Mouse (Mus musculus) hindbrain, embryonic 15.5 days (tissue): ENCODE data around the gene Lyzl4. TPM values are rescaled to one million over a fixed set of nuclear protein-coding genes. Genes with fewer than 3 reads are reported as not detected.

Experiments used
- ATAC-seq: fragments of 200-750 bp; cut with Nextera tagmentation; 2 replicates; pipeline ENCODE4 v1.8.0; 2017; ENCODE audit warnings: low read depth, moderate number of reproducible peaks, moderate TSS enrichment; ENCODE audit not compliant: low FRiP score
- H3K27ac ChIP-seq: fragments of 300-500 bp; sonication (generic); replicated peaks from 2 replicates; pipeline ENCODE4 v1.5.1; 2015; ENCODE audit warnings: mild to moderate bottlenecking, inconsistent platforms
- H3K27me3 ChIP-seq: fragments of 300-500 bp; sonication (generic); 2 replicates; pipeline ENCODE4 v1.6.1; 2015; ENCODE audit warnings: control low read depth, inconsistent platforms
- H3K36me3 ChIP-seq: fragments of 300-500 bp; sonication (generic); 2 replicates; pipeline ENCODE4 v1.6.1; 2015; ENCODE audit warnings: control low read depth, inconsistent platforms
- H3K4me1 ChIP-seq: fragments of 300-500 bp; sonication (generic); replicated peaks from 2 replicates; pipeline ENCODE4 v1.6.1; 2015; ENCODE audit warnings: control low read depth, inconsistent platforms
- H3K4me2 ChIP-seq: fragments of 300-500 bp; sonication (generic); 2 replicates; pipeline ENCODE4 v1.6.1; 2015; ENCODE audit warnings: moderate library complexity, mild to moderate bottlenecking, inconsistent platforms
- H3K4me3 ChIP-seq: fragments of 300-500 bp; sonication (generic); 2 replicates; pipeline ENCODE4 v1.5.1; 2015; ENCODE audit warnings: mild to moderate bottlenecking, inconsistent platforms
- H3K9ac ChIP-seq: fragments of 300-500 bp; sonication (generic); 2 replicates; pipeline ENCODE4 v1.6.1; 2015; ENCODE audit warnings: inconsistent platforms
- H3K9me3 ChIP-seq: fragments of 300-500 bp; sonication (generic); 2 replicates; pipeline ENCODE4 v1.6.1; 2016; ENCODE audit warnings: control low read depth, inconsistent platforms
- WGBS: fragments of 180-500 bp; shearing (Covaris S2); methylation state at CpG from one replicate; pipeline ENCODE4 v1.1.7; 2015; 5-methylcytosine and 5-hydroxymethylcytosine counted together
- polyA plus RNA-seq: library from polyadenylated mRNA; unstranded; fragments of >200 nt; fragmentation: Nextera tagmentation; extraction: Ambion mirVana; gene quantifications from 2 replicates; pipeline ENCODE4 v1.2.1, GENCODE M21; 2015

The Lyzl4 gene
- polyA plus RNA-seq, 1 experiment from 2014 or later, result 0.26 TPM

DNA sequence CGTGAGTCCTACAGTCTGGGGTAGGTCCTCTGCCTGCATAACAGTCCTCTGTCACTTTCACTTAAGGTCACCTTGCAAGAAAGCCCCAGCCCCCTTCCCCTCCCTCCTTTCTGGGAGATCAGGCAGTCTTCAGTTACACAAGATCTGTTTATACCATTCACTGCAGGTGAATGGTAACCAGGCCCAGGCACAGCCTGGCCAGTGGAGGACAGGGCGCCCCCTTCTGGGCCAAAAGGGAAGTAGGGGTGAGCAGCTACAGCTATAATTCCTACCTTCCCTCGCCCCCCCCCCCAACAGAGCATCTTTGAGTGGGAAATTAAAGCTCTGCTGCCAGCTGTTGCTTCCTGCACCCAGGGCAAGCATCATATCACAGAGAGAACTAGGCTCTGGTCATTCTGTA lies 25.4 kb downstream of the Lyzl4 start:
- no peak overlapping the region for H3K27ac ChIP-seq

DNA sequence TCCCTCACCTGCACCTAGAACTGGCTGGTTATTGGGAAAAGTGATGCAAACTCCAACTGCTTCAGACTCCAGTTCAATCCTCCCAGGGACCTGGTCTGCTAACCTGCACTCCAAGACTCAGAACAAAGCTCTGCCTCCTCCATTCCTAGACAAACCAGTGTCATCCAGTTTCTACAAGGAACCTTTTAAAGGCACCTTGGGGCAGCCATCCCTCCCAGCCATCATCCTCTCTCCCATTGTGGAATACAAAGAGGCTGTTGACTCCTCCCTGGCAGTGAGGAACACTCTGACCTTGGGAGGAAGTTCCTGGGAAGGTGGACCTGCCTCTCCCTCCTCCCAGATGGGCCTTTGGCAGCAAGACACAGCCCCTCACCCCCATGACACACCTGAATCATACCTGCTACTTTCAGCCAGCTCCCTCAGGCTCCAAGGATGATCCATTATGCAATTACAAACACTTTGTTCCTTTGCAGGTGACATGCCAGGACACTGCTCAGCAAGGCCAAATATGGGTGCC lies 27.6 kb downstream of the Lyzl4 start:
- Histone ChIP-seq H3K4me3 (no peak overlapping the region), H3K4me2 (no peak overlapping the region), H3K9ac (no peak overlapping the region), H3K4me1 (no peaks in the 10 kb centered on the region), H3K27me3 (no peaks in the 10 kb centered on the region), H3K9me3 (no peaks in the 10 kb centered on the region), H3K27ac (no peak overlapping the region), H3K36me3 (no peaks in the 10 kb centered on the region)
- ATAC-seq, result no peak

More for the DNA sequence above, 25.4 kb downstream of the Lyzl4 start:
- no peak for ATAC-seq
- Histone ChIP-seq H3K36me3 (no peaks in the 10 kb centered on the region), H3K27me3 (no peaks in the 10 kb centered on the region), H3K4me2 (no peak overlapping the region), H3K9ac (no peak overlapping the region), H3K4me3 (no peak overlapping the region), H3K4me1 (no peaks in the 10 kb centered on the region), H3K9me3 (no peaks in the 10 kb centered on the region)
- 100% methylated on average over 1 of the region's 3 CpGs for WGBS

DNA sequence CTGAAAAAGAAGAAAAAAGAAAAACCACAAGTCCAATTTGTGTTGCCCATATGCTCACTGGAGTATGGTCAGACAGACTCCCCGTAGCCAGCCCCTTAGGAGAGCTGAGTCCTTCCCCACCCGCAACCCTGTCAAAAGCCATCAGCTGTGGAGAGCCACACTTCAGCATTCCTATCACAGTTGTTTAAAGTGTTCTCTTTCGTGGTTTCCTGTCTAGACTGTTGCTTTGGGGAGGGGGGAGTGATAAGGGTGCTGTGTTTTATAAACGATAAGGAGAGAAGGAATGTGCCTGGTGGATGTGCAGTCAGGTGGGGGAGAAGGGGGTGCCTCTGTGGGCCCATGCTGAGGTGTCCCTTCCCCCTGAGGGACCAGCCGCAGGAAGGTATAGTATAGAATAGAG lies 28.7 kb downstream of the Lyzl4 start:
- Histone ChIP-seq H3K4me2 (no peak overlapping the region), H3K4me1 (no peaks in the 10 kb centered on the region), H3K9ac (no peak overlapping the region), H3K9me3 (no peaks in the 10 kb centered on the region), H3K27me3 (no peaks in the 10 kb centered on the region), H3K27ac (no peak overlapping the region), H3K4me3 (no peak overlapping the region), H3K36me3 (no peaks in the 10 kb centered on the region)
- no peak for ATAC-seq
- WGBS, result 68% methylated on average over 5 of the region's 5 CpGs

DNA sequence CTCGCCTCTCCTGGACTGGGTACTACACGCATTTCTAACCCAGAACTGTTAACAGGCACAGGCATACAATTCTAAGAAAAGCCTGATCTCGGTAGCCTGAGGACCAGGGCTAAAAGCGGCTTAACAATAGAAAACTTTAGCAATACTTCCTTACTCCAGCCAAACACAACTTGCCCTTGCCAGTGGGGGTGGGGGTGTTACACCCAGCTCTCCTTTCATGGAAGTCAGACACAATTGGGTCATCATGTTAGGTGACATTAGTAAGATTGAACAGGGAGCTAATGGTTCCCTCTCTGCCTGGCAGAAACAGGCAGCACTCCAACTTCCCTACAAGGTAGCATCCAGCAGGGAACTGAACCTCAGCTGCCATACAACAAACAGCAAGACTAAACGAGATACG lies 32.5 kb downstream of the Lyzl4 start:
- Histone ChIP-seq H3K9ac (no peak overlapping the region), H3K4me1 (no peaks in the 10 kb centered on the region; the same call in 1 of the 2 replicates), H3K27ac (no peak overlapping the region), H3K27me3 (no peaks in the 10 kb centered on the region), H3K9me3 (no peaks in the 10 kb centered on the region), H3K36me3 (no peaks in the 10 kb centered on the region), H3K4me3 (no peak overlapping the region), H3K4me2 (no peak overlapping the region)
- WGBS, result 75% methylated on average over 6 of the region's 6 CpGs
- ATAC-seq, result no peak

DNA sequence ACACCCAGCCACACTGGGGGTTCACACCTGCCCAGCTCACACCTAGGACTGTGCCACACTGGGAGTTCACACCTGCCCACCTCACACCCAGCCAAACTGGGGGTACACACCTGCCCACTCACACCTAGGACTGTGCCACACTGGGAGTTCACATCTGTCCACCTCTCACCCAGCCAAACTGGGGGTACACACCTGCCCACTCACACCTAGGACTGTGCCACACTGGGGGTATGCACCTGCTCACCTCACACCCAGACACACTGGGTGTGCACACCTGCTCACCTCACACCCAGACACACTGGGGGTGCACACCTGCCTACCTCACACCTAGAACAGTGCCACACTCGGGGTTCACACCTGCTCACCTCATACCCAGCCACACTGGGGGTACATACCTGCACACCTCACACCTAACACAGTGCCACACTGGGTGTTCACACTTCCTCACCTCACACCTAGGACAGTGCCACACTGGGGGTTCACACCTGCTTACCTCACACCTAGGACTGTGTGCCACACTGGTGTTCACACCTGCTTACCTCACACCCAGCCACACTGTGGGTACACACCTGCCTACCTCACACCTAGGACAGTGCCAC lies 35.3 kb downstream of the Lyzl4 start:
- no peak overlapping the region for H3K27ac ChIP-seq
- peak; percentile 56 for ATAC-seq
- H3K4me2 ChIP-seq, result no peak overlapping the region
- 17% methylated on average over 1 of the region's 1 CpGs for WGBS
- H3K9me3 ChIP-seq, result no peaks in the 10 kb centered on the region
- no peak overlapping the region for H3K9ac ChIP-seq
- H3K27me3 ChIP-seq, result no peaks in the 10 kb centered on the region
- no peaks in the 10 kb centered on the region for H3K36me3 ChIP-seq
- H3K4me1 ChIP-seq, result no peaks in the 10 kb centered on the region; the same call in 1 of the 2 replicates
- H3K4me3 ChIP-seq, result no peak overlapping the region

DNA sequence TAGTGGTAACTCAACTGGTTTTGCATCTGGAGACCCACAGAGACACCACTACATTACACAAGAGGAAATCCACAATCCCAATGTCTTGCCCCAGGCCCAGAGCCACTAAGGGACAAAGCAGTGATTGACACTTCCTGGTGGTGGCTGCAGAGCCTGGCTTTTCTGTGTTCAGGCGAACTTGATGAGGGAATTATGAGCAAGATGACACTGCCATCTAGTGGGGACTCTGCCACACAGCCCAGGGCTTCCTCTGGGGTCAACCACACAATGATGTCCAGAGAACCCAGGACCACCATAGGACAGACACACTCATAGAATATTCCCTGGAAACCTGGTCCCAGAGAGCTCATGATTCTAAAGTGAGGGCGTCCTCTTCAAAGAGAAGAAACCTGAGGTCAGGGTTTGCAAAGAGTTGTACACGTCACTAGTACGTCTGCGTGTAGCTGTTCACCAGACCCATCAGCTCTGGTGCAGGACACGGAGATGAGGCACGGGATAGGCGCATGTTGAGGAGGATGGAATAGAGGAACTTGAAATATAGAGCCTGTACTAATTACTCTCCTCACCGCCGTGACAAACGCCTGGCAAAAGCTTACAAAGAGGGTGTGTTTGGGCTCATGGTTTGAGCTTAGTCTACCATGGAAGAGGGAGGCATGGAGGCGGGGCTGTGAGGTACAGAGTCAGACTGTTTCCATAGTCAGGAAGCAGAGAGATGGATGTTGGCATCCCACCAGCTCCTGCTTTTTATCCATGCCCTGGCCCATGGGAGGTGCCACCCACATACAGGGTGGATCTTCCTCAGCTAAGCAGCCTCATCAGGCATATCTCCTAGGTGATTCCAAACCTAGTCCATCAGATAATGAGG lies 36.2 kb downstream of the Lyzl4 start:
- ATAC-seq, result peak; percentile 79
- Histone ChIP-seq H3K9me3 (no peaks in the 10 kb centered on the region), H3K9ac (no peak overlapping the region), H3K36me3 (no peaks in the 10 kb centered on the region), H3K4me3 (no peak overlapping the region), H3K4me2 (no peak overlapping the region), H3K27me3 (no peaks in the 10 kb centered on the region), H3K27ac (no peak overlapping the region), H3K4me1 (peaks cover 8% of the 10 kb centered on the region)
- 58% methylated on average over 12 of the region's 12 CpGs for WGBS

DNA sequence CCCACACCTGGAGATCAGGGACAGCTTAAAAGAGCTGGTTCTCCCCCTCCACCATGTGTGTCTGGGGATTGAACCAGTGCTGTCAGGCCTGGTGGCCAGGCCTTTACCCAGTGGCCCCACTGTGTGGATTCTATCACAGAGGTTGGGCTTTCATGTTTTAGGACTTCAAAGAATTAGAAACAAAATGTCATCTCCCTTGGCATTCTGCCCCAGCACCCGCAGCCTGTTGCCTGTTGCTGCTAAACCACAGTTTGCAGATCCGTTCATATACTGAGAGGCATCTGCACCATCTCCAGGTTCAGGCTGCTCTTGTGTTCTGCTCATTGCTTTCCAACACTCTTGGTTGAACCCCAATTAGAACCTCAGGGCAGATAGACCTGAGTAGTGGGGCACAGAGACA lies 39.5 kb downstream of the Lyzl4 start:
- H3K4me1 ChIP-seq, result peaks cover 14% of the 10 kb centered on the region
- no peak overlapping the region for H3K9ac ChIP-seq
- no peaks in the 10 kb centered on the region for H3K9me3 ChIP-seq
- ATAC-seq, result no peak
- H3K36me3 ChIP-seq, result no peaks in the 10 kb centered on the region
- H3K4me3 ChIP-seq, result no peak overlapping the region
- H3K27ac ChIP-seq, result no peak overlapping the region
- no peaks in the 10 kb centered on the region for H3K27me3 ChIP-seq
- 86% methylated on average over 2 of the region's 2 CpGs for WGBS
- no peak overlapping the region for H3K4me2 ChIP-seq

DNA sequence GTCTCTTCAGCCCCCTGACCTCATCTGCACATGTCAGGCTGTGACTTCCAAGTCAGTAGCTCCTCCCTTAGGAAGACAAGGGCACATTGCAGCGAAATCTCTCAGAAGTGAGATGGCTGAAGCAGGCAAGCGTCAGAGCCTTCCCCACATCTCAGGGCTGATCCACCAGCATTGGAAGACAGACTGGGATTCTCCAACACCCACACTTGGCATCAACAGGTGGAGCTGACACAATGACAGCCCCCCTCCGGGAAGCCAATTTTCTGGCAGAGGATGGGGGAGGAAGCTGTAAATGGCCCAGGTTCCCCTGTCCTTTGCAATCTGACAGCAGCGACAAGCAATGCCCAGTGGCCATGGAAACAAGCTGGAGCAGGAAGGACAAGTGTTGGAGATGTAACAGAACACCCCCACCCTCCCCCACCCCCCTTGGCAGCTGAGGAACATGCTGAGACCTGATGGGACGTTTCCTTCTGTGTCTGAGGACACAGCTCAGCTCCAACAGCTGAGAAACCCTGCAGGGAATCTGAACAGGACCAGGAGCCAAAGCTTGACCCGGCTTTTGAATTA lies 41.0 kb downstream of the Lyzl4 start:
- Histone ChIP-seq H3K9ac (no peak overlapping the region), H3K9me3 (no peaks in the 10 kb centered on the region), H3K27ac (no peak overlapping the region), H3K27me3 (no peaks in the 10 kb centered on the region), H3K4me1 (peaks cover 14% of the 10 kb centered on the region), H3K4me3 (no peak overlapping the region), H3K4me2 (no peak overlapping the region), H3K36me3 (no peaks in the 10 kb centered on the region)
- WGBS, result 29% methylated on average over 6 of the region's 6 CpGs
- ATAC-seq, result no peak

DNA sequence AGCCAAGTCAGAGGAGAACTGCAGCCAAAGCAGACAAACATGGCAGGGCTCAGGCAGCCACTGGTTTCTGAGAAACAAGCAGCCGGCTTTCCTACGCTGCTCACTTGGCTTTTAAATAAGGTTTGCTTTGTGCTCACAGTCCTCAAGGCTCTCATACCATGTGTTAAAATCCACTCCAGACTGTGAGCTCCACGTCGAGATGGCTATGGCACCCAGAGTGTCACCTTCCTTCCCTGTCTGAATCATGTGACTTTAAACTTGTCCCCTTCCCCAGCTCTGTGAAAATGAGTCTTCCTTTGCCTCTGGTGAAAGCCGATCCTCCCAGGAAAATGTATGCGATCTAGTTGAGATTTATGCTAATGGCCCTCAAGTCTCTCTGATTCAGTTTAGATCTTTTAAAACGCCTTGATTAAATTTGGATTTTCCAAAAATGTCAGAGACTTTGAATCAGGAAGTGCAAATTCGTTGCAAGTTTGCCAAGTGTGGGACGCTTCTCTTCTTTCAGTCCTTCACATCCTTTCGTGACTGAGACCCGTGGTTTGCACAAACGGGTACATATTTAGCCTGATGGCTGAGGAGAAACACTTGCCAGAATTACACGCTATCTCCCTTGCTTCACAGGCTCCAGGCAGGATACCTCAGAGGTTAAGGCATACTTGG lies 41.6 kb downstream of the Lyzl4 start:
- 53% methylated on average over 13 of the region's 13 CpGs for WGBS
- Histone ChIP-seq H3K9ac (no peak overlapping the region), H3K27me3 (no peaks in the 10 kb centered on the region), H3K4me2 (no peak overlapping the region), H3K36me3 (no peaks in the 10 kb centered on the region), H3K27ac (no peak overlapping the region), H3K4me3 (no peak overlapping the region), H3K9me3 (no peaks in the 10 kb centered on the region), H3K4me1 (peaks cover 14% of the 10 kb centered on the region)
- no peak for ATAC-seq

DNA sequence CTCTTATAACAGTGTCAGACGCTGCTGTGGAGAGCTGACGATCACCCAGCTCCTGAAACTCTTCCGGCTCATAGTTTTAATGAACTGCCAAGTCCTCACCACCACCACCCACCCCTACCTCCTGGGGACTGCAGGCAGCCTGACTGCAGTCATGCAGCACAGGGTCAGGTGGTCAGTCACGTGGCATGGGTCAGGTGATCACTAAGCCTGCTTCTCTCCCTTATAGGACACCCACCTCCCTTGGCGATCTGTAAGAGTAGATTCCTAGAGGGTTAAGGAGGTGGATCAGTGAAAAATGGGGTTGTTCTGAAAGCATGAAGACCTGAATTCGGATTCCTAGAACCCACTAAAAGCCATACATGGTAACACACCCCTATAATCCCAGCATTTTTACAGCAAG lies 42.3 kb downstream of the Lyzl4 start:
- ATAC-seq, result no peak
- Histone ChIP-seq H3K9ac (no peak overlapping the region), H3K4me3 (no peak overlapping the region), H3K4me1 (peaks cover 14% of the 10 kb centered on the region), H3K4me2 (no peak overlapping the region), H3K27me3 (no peaks in the 10 kb centered on the region), H3K36me3 (no peaks in the 10 kb centered on the region), H3K9me3 (no peaks in the 10 kb centered on the region), H3K27ac (no peak overlapping the region)
- WGBS, result 77% methylated on average over 6 of the region's 6 CpGs

DNA sequence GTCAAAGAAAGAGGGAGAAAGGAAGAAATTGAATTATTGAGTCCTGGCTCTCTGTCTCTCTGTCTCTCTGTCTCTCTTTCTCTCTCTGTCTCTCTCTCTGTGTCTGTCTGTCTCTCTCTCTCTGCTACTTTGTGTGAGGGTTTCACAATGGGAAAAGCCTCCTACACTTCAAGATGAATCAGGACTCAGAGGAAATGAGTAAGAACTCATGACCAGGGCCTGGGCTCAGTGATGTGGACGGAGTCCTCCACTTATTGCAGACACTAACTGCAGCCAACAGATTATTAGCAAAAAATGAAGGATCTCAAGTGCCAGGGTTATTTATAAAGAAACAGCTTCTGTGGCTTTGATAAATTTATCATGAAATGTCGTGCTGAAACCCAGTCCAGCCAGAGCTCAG lies 43.8 kb downstream of the Lyzl4 start:
- no peak overlapping the region for H3K27ac ChIP-seq
- H3K4me3 ChIP-seq, result no peak overlapping the region
- H3K9me3 ChIP-seq, result no peaks in the 10 kb centered on the region
- H3K4me2 ChIP-seq, result no peak overlapping the region
- H3K27me3 ChIP-seq, result no peaks in the 10 kb centered on the region
- H3K36me3 ChIP-seq, result no peaks in the 10 kb centered on the region
- H3K4me1 ChIP-seq, result peaks cover 14% of the 10 kb centered on the region
- 85% methylated on average over 2 of the region's 2 CpGs for WGBS
- no peak for ATAC-seq
- H3K9ac ChIP-seq, result no peak overlapping the region

DNA sequence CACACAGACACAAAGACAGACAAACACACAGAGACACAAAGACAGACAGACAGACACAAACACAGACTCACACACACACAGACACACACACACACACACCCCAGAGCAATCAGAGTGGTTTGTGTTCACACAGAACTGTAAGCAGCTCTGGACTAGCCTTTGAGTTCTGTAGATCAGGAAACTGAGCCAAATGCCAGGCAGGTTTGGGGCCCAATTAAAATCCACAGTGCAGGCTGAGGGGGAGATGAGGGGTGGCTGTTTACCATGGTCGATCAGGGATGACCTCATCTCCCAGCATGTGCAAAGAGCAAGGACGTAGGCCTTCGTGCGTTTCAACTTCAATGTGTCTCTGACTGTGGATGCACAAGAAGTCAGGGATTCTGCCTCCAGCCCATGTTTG lies 47.1 kb downstream of the Lyzl4 start:
- Histone ChIP-seq H3K4me1 (peaks cover under 1% of the 10 kb centered on the region), H3K4me2 (no peak overlapping the region), H3K27me3 (no peaks in the 10 kb centered on the region), H3K9me3 (no peaks in the 10 kb centered on the region), H3K36me3 (no peaks in the 10 kb centered on the region), H3K4me3 (no peak overlapping the region), H3K27ac (no peak overlapping the region), H3K9ac (no peak overlapping the region)
- no peak for ATAC-seq
- 58% methylated on average over 4 of the region's 4 CpGs for WGBS
